Mouse (Mus musculus) lung, adult 2 months (tissue): ENCODE data around the gene Zbtb37.

Source experiments
- CTCF ChIP-seq: fragments of 200-500 bp; IDR thresholded peaks from 2 replicates; pipeline ENCODE4 v1.5.1; 2011; ENCODE audit warnings: mild to moderate bottlenecking, low read length, control low read depth; ENCODE audit not compliant: insufficient read depth
- POLR2A ChIP-seq: fragments of 200-500 bp; IDR thresholded peaks from 2 replicates; pipeline ENCODE4 v1.6.1; 2011; ENCODE audit warnings: low read depth, mild to moderate bottlenecking, control low read depth, low read length, borderline replicate concordance; ENCODE audit errors: extremely low read depth

- TF ChIP-seq CTCF (no peak), POLR2A (no peak)
Measured at GRCm38 (mm10) chr1:161036411-161036841, 1.8 kb upstream of the Zbtb37 start.
